Mouse (Mus musculus): ENCODE results near the gene Rabgap1l. TPM values are rescaled to one million over a fixed set of nuclear protein-coding genes. Genes with fewer than 3 reads are reported as not detected.

Rabgap1l gene
- polyA plus RNA-seq, 1 experiment from 2014 or later = 26.4 TPM

DNA sequence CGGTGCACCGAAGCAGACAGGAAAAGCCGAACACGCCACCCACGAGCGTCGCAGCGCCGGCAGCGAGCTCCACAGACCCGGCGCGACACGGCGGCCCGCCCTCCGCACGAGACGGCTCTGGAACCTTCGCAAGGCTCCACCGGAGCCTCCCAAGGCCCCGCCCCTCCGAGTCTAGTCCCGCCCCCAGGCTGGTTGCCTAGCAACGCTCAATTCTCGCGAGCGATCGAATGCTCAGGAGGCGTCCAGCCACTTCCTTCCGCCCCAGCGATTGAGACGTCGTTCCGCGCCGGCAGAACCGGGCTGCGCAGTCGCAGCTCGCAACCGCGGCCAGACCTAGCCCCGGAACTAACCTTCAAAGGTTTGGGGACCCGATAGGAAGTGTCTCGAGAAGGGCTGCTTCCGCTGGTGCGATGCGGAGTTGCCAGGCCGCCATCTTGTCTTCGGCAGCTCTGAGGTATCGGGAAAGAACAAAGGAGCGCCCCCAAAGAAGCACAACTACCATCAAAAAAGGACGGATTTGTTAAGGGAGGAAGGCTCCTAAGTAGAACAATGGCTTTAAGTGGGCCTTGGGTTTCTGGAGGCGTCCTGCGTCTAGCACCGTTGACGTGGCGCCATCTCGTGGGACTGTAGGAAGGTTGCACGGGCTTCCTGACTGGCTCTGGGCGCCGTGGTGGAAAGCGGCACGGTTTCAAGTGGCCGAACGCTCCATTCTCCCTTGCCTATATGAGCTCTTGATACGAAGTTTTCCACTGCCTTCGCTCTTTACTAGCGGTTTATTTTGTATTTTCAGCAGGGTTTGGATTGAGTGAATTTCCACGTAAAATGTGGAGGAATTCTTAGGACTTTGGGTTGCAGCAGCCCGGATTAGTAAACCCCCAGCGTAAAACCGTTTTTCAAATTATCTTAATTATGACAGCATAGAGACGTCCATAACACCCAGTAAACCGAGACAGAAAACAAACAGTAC is 580.0 kb downstream of the Rabgap1l start, which contains the start of gene Cacybp:
Gene Cacybp, minus strand, starts transcription at position 173 of the 967 bp plus-strand sequence.
- H3K4me1 ChIP-seq (replicated peaks) = peaks cover 30% of the 10 kb centered on the region
- WGBS = under 1% methylated on average over 76 of the region's 76 CpGs
- peak; percentile 98 for ATAC-seq (ENCODE audit: low FRiP score)

DNA sequence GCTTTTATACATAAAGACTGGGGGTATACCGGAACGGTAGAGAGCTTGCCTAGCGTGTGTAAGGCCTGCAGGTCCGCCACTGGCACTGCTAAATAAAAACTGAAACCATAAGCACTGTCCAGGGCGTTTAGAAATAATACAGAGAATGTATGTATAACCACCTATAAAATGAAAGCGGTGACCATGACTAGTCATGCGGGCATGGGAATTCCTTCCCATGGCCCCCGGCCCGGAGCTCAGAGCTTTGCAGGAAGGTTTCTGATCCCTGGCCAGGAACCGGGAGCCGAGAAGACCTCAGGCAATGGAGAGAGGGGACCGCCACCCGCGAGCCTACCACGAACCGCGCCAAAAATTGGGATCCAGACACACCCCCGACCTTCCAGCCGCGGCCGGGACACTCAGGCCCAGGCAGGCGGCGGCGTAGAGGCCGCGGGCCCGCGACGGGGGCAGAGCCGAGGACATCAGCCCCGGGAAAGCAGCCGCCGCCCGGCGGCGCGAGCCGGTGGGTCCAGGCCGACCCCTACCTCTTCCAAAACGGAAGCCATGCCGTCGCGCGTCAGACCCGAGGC is 580.8 kb downstream of the Rabgap1l start:
- Histone ChIP-seq H3K9me3 (no peaks in the 10 kb centered on the region), H3K27ac (peak overlapping the region; percentile 99), H3K36me3 (peaks cover 8% of the 10 kb centered on the region), H3K4me2 (peak overlapping the region; percentile 69), H3K4me3 (peak overlapping the region; percentile 63), H3K4me1 (replicated peaks) (peaks cover 30% of the 10 kb centered on the region), H3K9ac (peak overlapping the region; percentile 82), H3K27me3 (no peaks in the 10 kb centered on the region)
- ATAC-seq (ENCODE audit: low FRiP score) = peak; percentile 72
- WGBS = under 1% methylated on average over 45 of the region's 45 CpGs

More for the DNA sequence above, 580.0 kb downstream of the Rabgap1l start, which contains the start of gene Cacybp:
- H3K36me3 ChIP-seq = peaks cover under 1% of the 10 kb centered on the region; the same call in 1 of the 2 replicates
- H3K4me3 ChIP-seq = peak within 1 kb of the TSS; percentile 63
- H3K9me3 ChIP-seq = no peaks in the 10 kb centered on the region
- H3K9ac ChIP-seq = peak within 1 kb of the TSS; percentile 82
- H3K4me2 ChIP-seq = peak within 1 kb of the TSS; percentile 69
- peak within 1 kb of the TSS; percentile 99 for H3K27ac ChIP-seq
- no peaks in the 10 kb centered on the region for H3K27me3 ChIP-seq

GRCm38 (mm10) chr1:160211597-160212122 is 581.4 kb downstream of the Rabgap1l start:
- H3K4me3 ChIP-seq = peak overlapping the region; percentile 63
- peak overlapping the region; percentile 82 for H3K9ac ChIP-seq
- peaks cover 14% of the 10 kb centered on the region for H3K36me3 ChIP-seq
- no peaks in the 10 kb centered on the region for H3K9me3 ChIP-seq
- H3K4me1 ChIP-seq (replicated peaks) = peaks cover 30% of the 10 kb centered on the region
- ATAC-seq (ENCODE audit: low FRiP score) = no peak
- peak overlapping the region; percentile 69 for H3K4me2 ChIP-seq
- peak overlapping the region; percentile 99 for H3K27ac ChIP-seq
- 3% methylated on average over 8 of the region's 8 CpGs for WGBS
- H3K27me3 ChIP-seq = no peaks in the 10 kb centered on the region

DNA sequence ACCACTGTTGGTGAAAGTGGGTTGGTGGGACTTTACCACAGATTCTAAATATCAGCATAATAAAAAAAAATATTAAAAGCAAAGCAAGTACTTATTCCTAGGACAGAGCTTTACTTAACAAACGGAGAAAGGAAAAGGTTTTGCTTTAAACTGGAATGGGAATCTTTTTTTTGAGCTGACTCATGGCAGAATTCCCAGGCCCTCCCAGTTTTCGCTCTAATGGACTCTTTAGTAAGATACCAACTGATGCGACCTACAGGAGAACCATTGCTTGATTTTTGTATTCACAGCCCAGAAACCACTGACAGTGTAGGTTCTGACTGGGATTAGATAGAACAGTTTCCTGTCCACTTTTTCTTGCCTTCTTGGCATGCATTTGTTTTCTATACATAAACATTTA is 582.4 kb downstream of the Rabgap1l start:
- Histone ChIP-seq H3K9me3 (no peaks in the 10 kb centered on the region), H3K36me3 (peaks cover 24% of the 10 kb centered on the region), H3K27ac (no peak overlapping the region), H3K4me2 (peak overlapping the region; percentile 69), H3K4me3 (peak overlapping the region; percentile 63), H3K9ac (peak overlapping the region; percentile 82), H3K4me1 (replicated peaks) (peaks cover 30% of the 10 kb centered on the region), H3K27me3 (no peaks in the 10 kb centered on the region)
- WGBS = 67% methylated on average over 3 of the region's 3 CpGs
- no peak for ATAC-seq (ENCODE audit: low FRiP score)

DNA sequence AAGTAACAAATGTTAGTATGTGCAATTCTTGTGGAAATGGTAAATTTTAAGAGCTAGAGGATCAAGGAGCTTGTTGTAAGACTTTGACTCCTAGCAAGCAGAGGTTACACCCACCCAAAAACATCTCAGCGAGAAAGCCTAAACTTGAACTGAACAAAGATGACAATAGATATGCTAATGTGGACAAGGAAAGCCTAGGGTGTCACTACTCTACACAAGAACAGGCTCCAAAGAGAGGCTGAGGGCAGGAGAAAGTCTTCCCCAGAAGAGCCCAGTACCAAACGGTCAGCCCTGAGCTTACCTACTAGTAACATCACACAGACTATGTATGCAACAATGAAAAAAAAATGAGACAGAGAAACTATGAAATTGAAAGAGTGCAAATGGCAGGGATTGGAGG is 583.2 kb downstream of the Rabgap1l start:
- H3K36me3 ChIP-seq = peaks cover 30% of the 10 kb centered on the region
- ATAC-seq (ENCODE audit: low FRiP score) = no peak
- 28% methylated on average over 2 of the region's 2 CpGs for WGBS
- H3K27ac ChIP-seq = no peak overlapping the region
- peaks cover 30% of the 10 kb centered on the region for H3K4me1 ChIP-seq (replicated peaks)
- no peak overlapping the region for H3K4me3 ChIP-seq
- H3K4me2 ChIP-seq = no peak overlapping the region
- H3K27me3 ChIP-seq = no peaks in the 10 kb centered on the region
- no peaks in the 10 kb centered on the region for H3K9me3 ChIP-seq
- H3K9ac ChIP-seq = no peak overlapping the region; the same call in 1 of the 2 replicates

GRCm38 (mm10) chr1:160205486-160205885 is 587.5 kb downstream of the Rabgap1l start:
- no peak overlapping the region for H3K4me2 ChIP-seq
- H3K27me3 ChIP-seq = no peaks in the 10 kb centered on the region
- no peak overlapping the region for H3K27ac ChIP-seq
- ATAC-seq (ENCODE audit: low FRiP score) = no peak
- no peak overlapping the region for H3K4me3 ChIP-seq
- H3K9ac ChIP-seq = no peak overlapping the region
- peaks cover 66% of the 10 kb centered on the region for H3K36me3 ChIP-seq
- H3K9me3 ChIP-seq = no peaks in the 10 kb centered on the region
- peaks cover 9% of the 10 kb centered on the region for H3K4me1 ChIP-seq (replicated peaks)

GRCm38 (mm10) chr1:160195337-160195663 is 597.7 kb downstream of the Rabgap1l start:
- peak; percentile 72; the same call in 1 of the 2 replicates for ATAC-seq (ENCODE audit: low FRiP score)
- Histone ChIP-seq H3K36me3 (peaks cover 18% of the 10 kb centered on the region), H3K27me3 (no peaks in the 10 kb centered on the region), H3K9me3 (no peaks in the 10 kb centered on the region), H3K4me2 (peak overlapping the region; percentile 70), H3K27ac (peak overlapping the region; percentile 85), H3K4me1 (replicated peaks) (peaks cover 15% of the 10 kb centered on the region), H3K4me3 (peak overlapping the region; percentile 86), H3K9ac (peak overlapping the region; percentile 88)
- WGBS = under 1% methylated on average over 13 of the region's 13 CpGs

- H3K27ac ChIP-seq = peak within 1 kb of the TSS; percentile 85
- peaks cover 14% of the 10 kb centered on the region for H3K36me3 ChIP-seq
- H3K4me2 ChIP-seq = peak within 1 kb of the TSS; percentile 70
- peak; percentile 100 for ATAC-seq (ENCODE audit: low FRiP score)
- peak within 1 kb of the TSS; percentile 86 for H3K4me3 ChIP-seq
- peaks cover 15% of the 10 kb centered on the region for H3K4me1 ChIP-seq (replicated peaks)
- H3K9me3 ChIP-seq = no peaks in the 10 kb centered on the region
- H3K9ac ChIP-seq = peak within 1 kb of the TSS; percentile 88
- H3K27me3 ChIP-seq = no peaks in the 10 kb centered on the region
- WGBS = 6% methylated on average over 31 of the region's 31 CpGs
These were observed 598.3 kb downstream of the Rabgap1l start, which contains the start of gene Mrps14 for GRCm38 (mm10) chr1:160194529-160195336. TSS of gene Mrps14 (plus strand) at chr1:160195215.

DNA sequence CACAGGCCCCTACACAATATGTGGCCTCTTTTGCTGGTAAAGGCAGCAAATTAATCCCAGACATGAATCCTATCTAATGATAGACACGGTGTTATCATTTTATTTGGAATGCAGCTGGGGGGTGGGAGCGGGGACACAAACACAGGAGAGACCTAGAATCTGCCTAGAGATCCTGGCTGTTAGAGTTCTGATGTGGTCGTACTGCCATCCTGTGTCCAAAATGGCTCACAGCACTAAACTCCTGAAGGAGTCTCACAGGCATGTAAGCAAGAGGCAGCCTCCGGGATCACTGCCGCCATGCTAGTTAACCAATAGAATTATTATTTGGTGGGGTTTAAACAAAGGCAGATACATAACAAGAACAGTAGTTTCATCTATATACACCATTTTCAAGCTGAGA is 608.5 kb downstream of the Rabgap1l start:
- H3K9ac ChIP-seq = no peak overlapping the region
- H3K9me3 ChIP-seq = no peaks in the 10 kb centered on the region
- H3K27me3 ChIP-seq = 0 out of 2 replicates have a peak, but pooled peaks cover 2% of the 10 kb centered on the region
- H3K4me1 ChIP-seq (replicated peaks) = 0 out of 2 replicates have a peak, but pooled peaks cover 5% of the 10 kb centered on the region
- H3K27ac ChIP-seq = no peak overlapping the region
- 15% methylated on average over 5 of the region's 5 CpGs for WGBS
- H3K4me3 ChIP-seq = no peak overlapping the region
- peak; percentile 84 for ATAC-seq (ENCODE audit: low FRiP score)
- H3K36me3 ChIP-seq = no peaks in the 10 kb centered on the region
- H3K4me2 ChIP-seq = no peak overlapping the region

DNA sequence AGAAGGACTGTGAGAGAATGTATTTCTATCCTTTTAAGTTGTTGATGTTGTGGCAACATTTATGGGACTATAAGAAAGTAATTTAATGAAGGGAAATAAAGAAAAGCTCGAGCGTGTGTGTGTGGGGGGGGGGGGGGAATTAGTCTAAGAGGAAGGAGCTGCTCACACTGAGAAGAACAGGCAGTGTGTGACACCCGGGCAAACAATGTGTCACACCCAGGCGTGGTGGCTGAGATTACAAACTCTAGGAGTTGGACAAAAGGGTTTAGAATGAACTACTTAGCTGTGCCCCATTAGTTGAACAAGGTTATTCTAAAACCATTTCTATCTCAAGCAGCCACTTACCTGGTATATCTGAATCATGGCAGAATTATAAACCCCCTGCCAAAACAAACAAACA is 611.8 kb downstream of the Rabgap1l start:
- Histone ChIP-seq H3K4me3 (no peak overlapping the region), H3K4me1 (replicated peaks) (0 out of 2 replicates have a peak, but pooled peaks cover 5% of the 10 kb centered on the region), H3K4me2 (no peak overlapping the region), H3K27ac (no peak overlapping the region), H3K9me3 (no peaks in the 10 kb centered on the region), H3K9ac (no peak overlapping the region), H3K36me3 (no peaks in the 10 kb centered on the region), H3K27me3 (0 out of 2 replicates have a peak, but pooled peaks cover 2% of the 10 kb centered on the region)
- 85% methylated on average over 4 of the region's 4 CpGs for WGBS
- no peak for ATAC-seq (ENCODE audit: low FRiP score)

GRCm38 (mm10) chr1:160176903-160177302 is 616.1 kb downstream of the Rabgap1l start:
- H3K4me3 ChIP-seq = no peak overlapping the region
- no peak overlapping the region for H3K9ac ChIP-seq
- no peak for ATAC-seq (ENCODE audit: low FRiP score)
- H3K27me3 ChIP-seq = no peaks in the 10 kb centered on the region
- H3K4me2 ChIP-seq = no peak overlapping the region
- no peaks in the 10 kb centered on the region for H3K36me3 ChIP-seq
- no peaks in the 10 kb centered on the region for H3K9me3 ChIP-seq
- 0 out of 2 replicates have a peak, but pooled peaks cover 3% of the 10 kb centered on the region for H3K4me1 ChIP-seq (replicated peaks)
- 62% methylated on average over 8 of the region's 8 CpGs for WGBS
- H3K27ac ChIP-seq = no peak overlapping the region

All from hindbrain, embryonic 13.5 days (tissue).